Mouse (Mus musculus) G1E (cell line): ENCODE measurements around the gene Apln. TPM values are rescaled to one million over a fixed set of nuclear protein-coding genes. Genes with fewer than 3 reads are reported as not detected.
A peak's percentile ranks its signal among the peaks of the same experiment; 100 is the strongest.

Experiments used
- ATAC-seq: 2 replicates; pipeline ENCODE4 v1.8.0; 2016; ENCODE audit warnings: mild to moderate bottlenecking; ENCODE audit not compliant: insufficient number of reproducible peaks, poor library complexity, low FRiP score, severe bottlenecking; ENCODE audit errors: extremely low read depth
- DNase-seq: peaks from one replicate; pipeline ENCODE4 v3.0.0; 2012; ENCODE audit warnings: low spot score
- H3K27me3 ChIP-seq: 2 replicates; pipeline ENCODE4 v1.6.1; 2012; ENCODE audit warnings: mild to moderate bottlenecking, low read length, inconsistent platforms; ENCODE audit not compliant: insufficient read depth
- H3K36me3 ChIP-seq: replicated peaks from 2 replicates; pipeline ENCODE3; 2012; ENCODE audit warnings: mild to moderate bottlenecking, inconsistent platforms
- H3K4me1 ChIP-seq: 2 replicates; pipeline ENCODE4 v1.6.1; 2012; ENCODE audit warnings: low read depth, low read length, inconsistent platforms, mixed read lengths; ENCODE audit not compliant: insufficient read depth
- H3K4me3 ChIP-seq: 2 replicates; pipeline ENCODE4 v1.5.1; 2012; ENCODE audit warnings: low read depth, mild to moderate bottlenecking, inconsistent platforms, low read length, moderate library complexity, mixed read lengths
- H3K9me3 ChIP-seq: replicated peaks from 2 replicates; pipeline ENCODE4 v1.6.1; 2012; ENCODE audit warnings: inconsistent platforms
- CTCF ChIP-seq: IDR thresholded peaks from 2 replicates; pipeline ENCODE4 v1.5.1; 2012; ENCODE audit warnings: low read depth, low read length, inconsistent platforms, mixed read lengths
- GATA1 ChIP-seq: IDR thresholded peaks from 2 replicates; pipeline ENCODE4 v1.6.1; 2012; ENCODE audit warnings: borderline replicate concordance, low read length, inconsistent platforms, mixed read lengths
- GATA2 ChIP-seq: IDR thresholded peaks from 2 replicates; pipeline ENCODE4 v1.6.1; 2012; ENCODE audit warnings: low read depth, low read length, inconsistent platforms, borderline replicate concordance
- POLR2AphosphoS5 ChIP-seq: IDR thresholded peaks from 2 replicates; pipeline ENCODE4 v1.6.1; 2012; ENCODE audit warnings: low read depth, low read length, inconsistent platforms; ENCODE audit not compliant: insufficient replicate concordance
- TAL1 ChIP-seq: conservative IDR thresholded peaks from 2 replicates; pipeline ENCODE4 v1.6.1; 2012; ENCODE audit warnings: low read depth, low read length, inconsistent platforms, mixed read lengths
- polyA plus RNA-seq: library from polyadenylated mRNA; stranded (reverse); fragments of >175 nt; gene quantifications from 2 replicates; pipeline ENCODE4 v1.2.3, GENCODE M21; 2012
- total RNA-seq, 2 experiments: library from RNA; stranded (forward) in 1 of 2; stranded (reverse) in 1 of 2; fragments of 200-1000 nt in 1 of 2; fragments of >200 nt in 1 of 2; fragmentation: Nextera tagmentation in 1 of 2; gene quantifications; 2 replicates each; pipeline ENCODE4 v1.2.3; 2014 to 2017

Gene Apln
- total and polyA plus RNA-seq, 3 experiments, result 0.04 to 0.05 TPM; not detected in 1

GRCm38 (mm10) chrX:48004786-48005185, 29.9 kb downstream of the Apln start:
- no peaks in the 10 kb centered on the region for H3K9me3 ChIP-seq
- H3K4me3 ChIP-seq, result no peak overlapping the region
- no peaks in the 10 kb centered on the region for H3K36me3 ChIP-seq
- ATAC-seq, result no peak
- no peaks in the 10 kb centered on the region for H3K27me3 ChIP-seq
- no peak for TF ChIP-seq POLR2AphosphoS5
- no peak for TF ChIP-seq CTCF
- TF ChIP-seq GATA1, result no peak
- TF ChIP-seq TAL1, result no peak
- TF ChIP-seq GATA2, result no peak
- DNase-seq, result no peak
- H3K4me1 ChIP-seq, result no peaks in the 10 kb centered on the region

GRCm38 (mm10) chrX:48001151-48001550, 33.5 kb downstream of the Apln start:
- Histone ChIP-seq H3K4me3 (no peak overlapping the region), H3K9me3 (no peaks in the 10 kb centered on the region), H3K4me1 (no peaks in the 10 kb centered on the region), H3K27me3 (0 out of 2 replicates have a peak, but pooled peaks cover 2% of the 10 kb centered on the region), H3K36me3 (no peaks in the 10 kb centered on the region)
- ATAC-seq (no peak), DNase-seq (no peak)
- no peak for TF ChIP-seq GATA1
- TF ChIP-seq GATA2, result no peak
- no peak for TF ChIP-seq CTCF
- TF ChIP-seq TAL1, result no peak
- TF ChIP-seq POLR2AphosphoS5, result no peak

GRCm38 (mm10) chrX:47998412-47998811, 36.2 kb downstream of the Apln start:
- H3K27me3 ChIP-seq, result 0 out of 2 replicates have a peak, but pooled peaks cover 2% of the 10 kb centered on the region
- no peaks in the 10 kb centered on the region for H3K9me3 ChIP-seq
- H3K36me3 ChIP-seq, result no peaks in the 10 kb centered on the region
- no peak overlapping the region for H3K4me3 ChIP-seq
- H3K4me1 ChIP-seq, result no peaks in the 10 kb centered on the region
- ATAC-seq, result no peak
- TF ChIP-seq CTCF (no peak), GATA1 (no peak), TAL1 (no peak), GATA2 (no peak), POLR2AphosphoS5 (no peak)
- DNase-seq, result no peak

- peak; percentile 22 for DNase-seq
- Histone ChIP-seq H3K4me3 (no peak overlapping the region), H3K4me1 (peaks cover 4% of the 10 kb centered on the region; the same call in 1 of the 2 replicates), H3K36me3 (no peaks in the 10 kb centered on the region), H3K9me3 (no peaks in the 10 kb centered on the region), H3K27me3 (0 out of 2 replicates have a peak, but pooled peaks cover under 1% of the 10 kb centered on the region)
- TF ChIP-seq GATA1 (no peak), CTCF (peak; percentile 35; the same call in 1 of the 2 replicates)
- ATAC-seq, result no peak; the same call in 1 of the 2 replicates
Observed at GRCm38 (mm10) chrX:47992606-47993005, 42.0 kb downstream of the Apln start.

GRCm38 (mm10) chrX:47988024-47988423, 46.6 kb downstream of the Apln start:
- no peak for TF ChIP-seq POLR2AphosphoS5
- TF ChIP-seq CTCF, result no peak
- TF ChIP-seq TAL1, result no peak
- no peak for TF ChIP-seq GATA2
- no peak for TF ChIP-seq GATA1
- ATAC-seq (no peak), DNase-seq (no peak)
- H3K4me3 ChIP-seq, result no peak overlapping the region
- H3K36me3 ChIP-seq, result no peaks in the 10 kb centered on the region
- H3K27me3 ChIP-seq, result 0 out of 2 replicates have a peak, but pooled peaks cover 3% of the 10 kb centered on the region
- no peaks in the 10 kb centered on the region for H3K9me3 ChIP-seq
- H3K4me1 ChIP-seq, result peaks cover 3% of the 10 kb centered on the region; the same call in 1 of the 2 replicates

- no peaks in the 10 kb centered on the region for H3K4me1 ChIP-seq
- ATAC-seq, result no peak
- no peak for DNase-seq
- no peak overlapping the region for H3K4me3 ChIP-seq
- H3K36me3 ChIP-seq, result no peaks in the 10 kb centered on the region
- no peaks in the 10 kb centered on the region for H3K9me3 ChIP-seq
- no peak for TF ChIP-seq GATA2
- TF ChIP-seq POLR2AphosphoS5, result no peak
- TF ChIP-seq CTCF, result no peak
- no peak for TF ChIP-seq GATA1
- TF ChIP-seq TAL1, result no peak
- 0 out of 2 replicates have a peak, but pooled peaks cover 3% of the 10 kb centered on the region for H3K27me3 ChIP-seq
Observed at GRCm38 (mm10) chrX:47985000-47985619, 49.5 kb downstream of the Apln start.
